Mouse (Mus musculus): ENCODE measurements around the gene Cdr2.
A peak's percentile ranks its signal among the peaks of the same experiment; 100 is the strongest.
"Not testable (repeated sequence)": the region's sequence is repeated elsewhere in the genome, so short reads cannot be mapped to it uniquely, and the experiment has no call there.

The Cdr2 gene

GRCm38 (mm10) chr7:120972471-120972870 is 9.6 kb downstream of the Cdr2 start:
- not testable (repeated sequence) for DNase-seq (ENCODE audit: low read depth)

- no peak for DNase-seq (ENCODE audit: low read depth)
Observed at GRCm38 (mm10) chr7:120970112-120970511, 12.0 kb downstream of the Cdr2 start.

GRCm38 (mm10) chr7:120969221-120969620 is 12.9 kb downstream of the Cdr2 start:
- no peak for DNase-seq (ENCODE audit: low read depth)

GRCm38 (mm10) chr7:120963126-120963525 is 19.0 kb downstream of the Cdr2 start:
- no peak for DNase-seq (ENCODE audit: low read depth)

DNA sequence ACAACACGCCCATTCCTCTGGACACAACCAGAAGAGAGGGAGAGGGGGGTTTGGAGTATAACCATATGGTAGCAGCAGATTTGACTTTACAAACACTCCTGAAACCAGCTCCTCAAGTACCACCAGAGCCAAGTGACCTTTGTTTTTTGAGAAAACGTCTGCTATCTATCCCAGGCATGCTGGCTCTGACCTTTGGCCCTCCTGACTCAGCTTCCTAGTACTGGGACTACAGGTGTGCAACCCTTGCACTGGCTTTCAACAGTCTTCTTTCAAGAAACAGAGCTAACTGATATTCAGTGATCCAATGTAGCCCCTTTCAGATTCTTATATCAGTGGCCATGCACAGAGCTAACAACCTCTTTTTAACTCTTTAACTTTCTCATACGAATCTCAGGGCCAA is 20.2 kb downstream of the Cdr2 start:
- no peak for DNase-seq (ENCODE audit: low read depth)

DNA sequence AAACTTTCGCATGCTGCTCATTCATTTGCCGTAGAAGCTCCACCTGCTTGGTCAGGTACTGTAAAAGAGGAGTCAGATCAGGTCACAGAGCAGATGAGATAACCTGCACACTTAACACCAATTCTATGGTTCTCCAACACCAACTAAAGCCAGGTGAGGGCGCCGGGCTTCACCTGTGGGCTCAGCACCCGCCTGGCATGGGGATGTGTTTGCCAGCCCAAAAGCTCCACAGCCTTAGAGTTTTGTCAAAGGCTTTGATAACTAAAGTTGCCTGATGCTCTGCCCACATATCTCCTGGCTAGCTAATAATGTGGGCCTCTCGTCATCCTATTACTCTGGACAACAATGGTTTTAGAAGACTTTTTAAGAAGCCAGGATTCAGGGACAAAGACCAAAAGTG is 21.5 kb downstream of the Cdr2 start:
- no peak for DNase-seq (ENCODE audit: low read depth)

DNA sequence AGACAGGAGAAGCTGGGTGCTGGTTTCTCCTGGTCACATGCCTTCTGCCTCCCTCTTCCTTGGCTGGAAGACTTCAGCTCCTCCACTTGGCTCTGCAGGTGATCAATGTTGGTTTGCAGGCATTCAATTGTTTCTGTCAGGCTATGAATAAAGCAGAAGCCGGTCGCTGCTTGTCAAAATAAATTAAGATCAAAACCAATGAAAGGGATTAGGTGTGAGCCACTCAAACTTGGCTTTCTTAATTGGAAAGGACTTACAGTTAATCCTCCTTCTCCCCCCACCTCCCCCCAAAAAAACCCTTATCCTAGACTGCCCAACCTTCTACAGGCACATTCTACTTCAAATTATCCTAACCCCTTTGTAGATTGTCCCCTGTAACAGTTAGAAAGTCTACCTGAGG is 22.0 kb downstream of the Cdr2 start:
- DNase-seq (ENCODE audit: low read depth) = no peak

DNA sequence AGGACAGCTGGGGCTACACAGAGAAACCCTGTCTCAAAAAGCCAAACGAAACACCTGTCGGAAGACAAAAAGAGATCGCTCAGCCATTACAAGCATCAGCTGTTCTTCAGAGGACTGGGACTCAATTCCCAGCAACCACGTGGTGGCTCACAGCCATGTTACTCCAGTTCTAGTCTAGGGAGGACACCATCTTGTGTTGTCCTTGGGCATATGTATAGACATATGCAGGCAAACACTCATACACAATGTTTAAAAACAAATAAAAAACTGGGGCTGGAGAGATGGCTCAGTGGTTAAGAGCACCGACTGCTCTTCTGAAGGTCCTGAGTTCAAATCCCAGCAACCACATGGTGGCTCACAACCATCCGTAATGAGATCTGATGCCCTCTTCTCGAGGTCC is 28.5 kb downstream of the Cdr2 start:
- not testable (repeated sequence) for DNase-seq (ENCODE audit: low read depth)

GRCm38 (mm10) chr7:120943936-120944509 is 38.1 kb downstream of the Cdr2 start:
- no peak for DNase-seq (ENCODE audit: low read depth)

GRCm38 (mm10) chr7:120942506-120942905 is 39.6 kb downstream of the Cdr2 start:
- no peak for DNase-seq (ENCODE audit: low read depth)

- DNase-seq (ENCODE audit: low read depth) = no peak
Observed at GRCm38 (mm10) chr7:120941214-120941613, 40.9 kb downstream of the Cdr2 start.

GRCm38 (mm10) chr7:120940343-120940742 is 41.8 kb downstream of the Cdr2 start:
- no peak for DNase-seq (ENCODE audit: low read depth)

DNA sequence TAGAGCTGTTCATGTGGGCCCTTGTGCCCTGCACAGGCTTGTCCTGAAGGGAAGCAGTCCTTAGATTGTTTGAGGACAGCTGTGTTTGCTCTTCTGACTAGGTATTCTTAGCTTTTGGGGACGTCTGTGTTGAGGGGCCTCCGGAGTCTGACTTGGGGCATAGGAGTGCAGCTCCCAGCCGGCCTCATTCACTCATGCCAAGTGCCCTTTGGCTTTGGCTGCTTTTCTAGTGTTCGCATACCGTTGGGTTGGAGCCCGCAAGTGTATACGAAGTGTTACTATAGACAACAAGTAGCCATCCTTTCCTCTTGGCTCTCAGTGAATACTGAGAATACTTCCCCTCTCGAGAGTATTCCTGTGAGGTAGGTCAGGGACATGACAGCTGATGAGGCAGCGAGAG is 43.9 kb downstream of the Cdr2 start:
- DNase-seq (ENCODE audit: low read depth) = no peak

GRCm38 (mm10) chr7:120936522-120936921 is 45.6 kb downstream of the Cdr2 start:
- DNase-seq (ENCODE audit: low read depth) = no peak

DNA sequence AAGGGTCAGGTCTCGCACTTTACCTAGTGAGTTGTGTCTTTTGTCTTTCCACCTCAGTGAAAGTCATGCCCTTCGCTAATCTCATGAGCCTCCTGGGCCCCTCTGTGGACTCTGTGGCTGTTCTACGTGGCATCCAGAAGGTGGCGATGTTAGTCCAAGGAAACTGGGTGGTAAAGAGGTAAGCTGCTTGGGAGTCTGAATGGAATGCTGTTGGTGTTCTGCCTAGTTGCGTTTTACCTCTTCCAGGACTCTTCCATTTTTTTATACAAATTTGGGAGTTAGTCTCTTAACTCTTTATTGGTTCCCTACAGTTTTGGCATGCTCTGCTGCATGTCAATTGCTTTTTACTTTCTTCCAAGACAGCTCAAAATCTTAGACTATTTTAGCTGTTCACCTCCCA is 47.4 kb downstream of the Cdr2 start:
- peak; percentile 74 for DNase-seq (ENCODE audit: low read depth)

DNA sequence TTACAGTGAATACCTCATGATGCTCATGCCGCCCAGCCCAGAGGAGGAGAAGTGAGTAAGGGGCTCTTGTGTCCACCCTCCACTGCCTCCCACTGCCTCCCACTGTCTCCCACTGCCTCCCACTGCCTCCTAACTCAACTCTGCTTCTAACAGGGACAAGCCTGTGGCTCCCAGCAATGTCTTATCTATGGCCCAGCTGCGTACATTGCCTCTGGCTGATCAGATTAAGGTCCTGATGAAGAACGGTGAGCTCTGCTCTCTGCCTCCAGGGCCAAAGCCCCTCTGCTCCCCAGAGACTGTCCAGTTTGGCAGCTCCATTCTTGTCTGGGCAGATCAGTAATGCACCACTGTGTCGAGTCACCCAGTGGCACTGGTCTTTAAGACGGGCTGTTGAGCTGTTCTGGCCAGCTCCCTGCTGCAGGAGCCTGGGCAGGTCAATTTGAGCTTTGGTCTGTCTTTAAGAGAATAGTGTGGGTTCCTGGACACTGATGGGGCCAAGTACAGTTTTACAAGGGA is 48.4 kb downstream of the Cdr2 start:
- peak; percentile 40 for DNase-seq (ENCODE audit: low read depth)

- no peak for DNase-seq (ENCODE audit: low read depth)
Observed at GRCm38 (mm10) chr7:120933110-120933509, 49.0 kb downstream of the Cdr2 start.

- peak; percentile 94 for DNase-seq (ENCODE audit: low read depth)
Observed at GRCm38 (mm10) chr7:120918526-120918962, 63.6 kb downstream of the Cdr2 start.

DNA sequence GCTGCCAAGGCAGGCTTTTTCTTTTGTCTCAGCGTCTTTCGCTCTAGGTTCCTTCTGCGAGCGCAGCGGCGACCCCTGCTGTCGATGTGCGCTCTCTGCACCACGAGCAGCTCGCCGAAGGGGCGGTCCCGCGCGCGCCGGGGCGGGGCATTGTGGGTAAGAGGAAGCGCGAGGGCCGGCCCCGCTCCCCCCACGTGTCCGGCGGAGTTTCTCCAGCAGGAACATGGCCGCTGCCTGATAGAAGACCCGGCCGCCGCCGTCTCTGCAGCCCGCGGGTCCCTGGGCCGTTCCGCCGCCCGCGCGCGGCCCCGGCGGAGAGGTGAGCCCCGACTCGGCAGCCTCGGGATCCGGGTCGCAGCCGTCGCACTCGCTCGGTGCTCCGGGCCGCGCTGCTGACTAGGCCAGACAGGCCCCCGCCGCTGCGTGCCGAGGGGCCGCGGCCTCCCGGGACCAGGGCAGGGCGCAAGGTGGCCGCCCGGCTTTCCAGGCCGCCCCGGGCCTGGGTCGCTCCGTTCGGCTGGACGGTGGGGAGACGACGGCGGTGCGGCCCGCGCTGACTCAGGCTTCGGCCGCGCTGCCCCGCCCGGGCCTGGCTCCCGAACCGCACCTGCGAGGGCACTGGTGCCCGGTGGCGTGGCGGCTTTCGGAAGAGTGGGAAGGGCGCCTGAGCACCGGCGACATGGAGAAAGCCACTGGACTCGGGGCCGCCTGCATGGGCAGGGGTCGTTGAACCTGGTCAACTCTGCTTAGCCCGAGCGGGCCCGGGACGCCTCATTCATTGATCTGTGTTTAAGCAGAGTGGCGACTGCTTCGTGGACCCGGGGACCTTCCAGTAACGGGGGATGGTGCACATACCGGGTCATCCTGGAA is 64.3 kb downstream of the Cdr2 start, which contains the start of gene Polr3e:
TSS of gene Polr3e (plus strand) at position 153 of the 870 bp plus-strand sequence.
- peak; percentile 96 for DNase-seq (ENCODE audit: low read depth)

- no peak for DNase-seq (ENCODE audit: low read depth)
Observed at GRCm38 (mm10) chr7:120917279-120917591, 64.9 kb downstream of the Cdr2 start.

DNA sequence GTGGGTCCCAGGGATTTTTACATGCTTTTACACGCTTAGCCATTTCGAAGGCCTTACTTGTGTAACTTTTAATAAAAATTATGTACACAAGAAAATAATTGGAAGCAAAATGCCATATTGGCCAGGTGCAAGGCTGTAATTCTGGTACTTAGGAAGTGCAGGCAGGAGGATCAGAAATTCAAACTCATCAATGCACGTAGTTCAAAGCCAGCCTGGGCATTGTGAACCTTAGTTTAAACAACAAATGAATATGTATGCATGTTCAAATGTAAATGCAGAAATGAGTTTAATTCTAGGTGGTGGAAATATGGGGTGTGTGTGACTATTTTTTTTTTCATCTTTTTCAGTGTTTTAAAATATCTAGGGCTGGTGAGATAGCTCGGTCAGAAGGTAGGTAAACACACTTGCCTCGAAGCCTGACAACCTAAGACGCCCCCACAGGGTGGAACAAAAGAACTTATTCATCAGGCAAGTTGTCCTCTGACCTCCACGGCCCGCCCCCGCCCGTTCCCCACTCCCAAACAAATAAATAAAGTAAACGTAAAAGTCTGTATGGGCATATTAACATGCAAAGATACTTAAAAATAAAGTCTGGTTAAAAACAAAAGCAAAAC is 65.7 kb downstream of the Cdr2 start:
- peak; percentile 36 for DNase-seq (ENCODE audit: low read depth)

- peak; percentile 31 for DNase-seq (ENCODE audit: low read depth)
Observed at GRCm38 (mm10) chr7:120913332-120913731, 68.8 kb downstream of the Cdr2 start.

- DNase-seq (ENCODE audit: low read depth) = not testable (repeated sequence)
Observed at GRCm38 (mm10) chr7:120911268-120911667, 70.8 kb downstream of the Cdr2 start.
